ENCODE assay signal across 21 mouse cellular contexts in genomic region chr4:109412233-109412632, GRCm38 (mm10). TPM values are rescaled to one million over a fixed set of nuclear protein-coding genes. Genes with fewer than 3 reads are reported as not detected.
DNase-seq lines count a peak whose midpoint lies in the region; ATAC-seq and TF ChIP-seq lines count a peak whose summit lies in the region.
"Had no signal": no experiment of that assay in that cellular context is flagged by ENCODE, and none has a peak within 500 bp of the region (broad histone marks: within the 10 kb centered on the region; RNA-seq: fewer than 3 reads in every experiment).

No protein-coding gene starts in this region.

- H3K4me3 ChIP-seq in heart, embryonic 11.5 days (ENCODE audit: low read depth, low read length): no peak overlapping the region
- peak overlapping the region; percentile 43 for H3K4me3 ChIP-seq in liver, embryonic 13.5 days (replicated peaks)
- no peak overlapping the region for H3K4me3 ChIP-seq in liver, postnatal 0 days (ENCODE audit: low read depth, low read length)
- H3K4me3 ChIP-seq in gastrocnemius, adult 2 months: no peak overlapping the region
- H3K4me3 ChIP-seq: embryonic facial prominence, embryonic 12.5 days; forebrain, embryonic 13.5 days; heart, embryonic 12.5 days; intestine, embryonic 15.5 days had no signal

- no peak for TF ChIP-seq EP300 in liver, postnatal 0 days (IDR thresholded peaks at IDR 0.05; ENCODE audit: low read depth)

- H3K27ac ChIP-seq in heart, embryonic 11.5 days (ENCODE audit: low read depth, low read length): peak overlapping the region; percentile 91
- peak overlapping the region; percentile 98 for H3K27ac ChIP-seq in liver, embryonic 13.5 days
- peak overlapping the region; percentile 94 for H3K27ac ChIP-seq in liver, postnatal 0 days (ENCODE audit: low read depth)
- no peak overlapping the region for H3K27ac ChIP-seq in gastrocnemius, adult 2 months
- H3K27ac ChIP-seq: embryonic facial prominence, embryonic 12.5 days; forebrain, embryonic 13.5 days; hindbrain, embryonic 14.5 days; intestine, embryonic 15.5 days had no signal

- ATAC-seq in heart, embryonic 11.5 days (replicated peaks; ENCODE audit: insufficient number of reproducible peaks, low FRiP score, low TSS enrichment): no peak
- no peak for ATAC-seq in liver, embryonic 13.5 days (ENCODE audit: low read depth)
- no peak for ATAC-seq in liver, postnatal 0 days
- ATAC-seq: activated CD4-positive, CD25-positive, alpha-beta regulatory T cell, adult 4 months; forebrain, embryonic 13.5 days; forebrain, postnatal 0 days; intestine, embryonic 15.5 days; Patski had no signal

- H3K27me3 ChIP-seq in heart, embryonic 11.5 days (ENCODE audit: control insufficient read depth, insufficient read depth, low read length): no peaks in the 10 kb centered on the region
- no peaks in the 10 kb centered on the region for H3K27me3 ChIP-seq in liver, embryonic 13.5 days
- H3K27me3 ChIP-seq in liver, postnatal 0 days (ENCODE audit: insufficient read depth, low read length): no peaks in the 10 kb centered on the region
- H3K27me3 ChIP-seq: CH12.LX; embryonic facial prominence, embryonic 12.5 days; heart, embryonic 12.5 days; intestine, embryonic 15.5 days; Patski had no signal

- no peak overlapping the region for H3K9ac ChIP-seq in heart, embryonic 11.5 days (ENCODE audit: low read depth, low read length)
- H3K9ac ChIP-seq in liver, embryonic 13.5 days: peak overlapping the region; percentile 75
- H3K9ac ChIP-seq in liver, postnatal 0 days (replicated peaks): peak overlapping the region; percentile 59; the same call in 1 of the 2 replicates
- H3K9ac ChIP-seq: embryonic facial prominence, embryonic 12.5 days; forebrain, embryonic 13.5 days; forebrain, postnatal 0 days; heart, embryonic 12.5 days; hindbrain, embryonic 14.5 days; intestine, embryonic 15.5 days had no signal

- H3K4me2 ChIP-seq in heart, embryonic 11.5 days: no peak overlapping the region
- peak overlapping the region; percentile 89 for H3K4me2 ChIP-seq in liver, embryonic 13.5 days
- peak overlapping the region; percentile 67; the same call in 1 of the 2 replicates for H3K4me2 ChIP-seq in liver, postnatal 0 days (ENCODE audit: low read depth, low read length)
- H3K4me2 ChIP-seq: embryonic facial prominence, embryonic 12.5 days; forebrain, embryonic 13.5 days; heart, embryonic 12.5 days; hindbrain, embryonic 14.5 days; intestine, embryonic 15.5 days had no signal

- peaks cover 19% of the 10 kb centered on the region for H3K4me1 ChIP-seq in heart, embryonic 11.5 days (ENCODE audit: control insufficient read depth, insufficient read depth, low read length)
- peaks cover 76% of the 10 kb centered on the region for H3K4me1 ChIP-seq in liver, embryonic 13.5 days (replicated peaks)
- peaks cover 36% of the 10 kb centered on the region for H3K4me1 ChIP-seq in liver, postnatal 0 days (ENCODE audit: insufficient read depth)

- intact Hi-C loops in heart, postnatal 14 days (cut with DNase I): no loop called here
- intact Hi-C loops in gastrocnemius, adult 2 months (cut with DNase I): no loop called here

- no peak for DNase-seq in heart, postnatal 14 days
- peak; percentile 50 for DNase-seq in liver
- no peak for DNase-seq in liver, embryonic 13.5 days
- no peak for DNase-seq in liver, postnatal 0 days
- no peak for DNase-seq in gastrocnemius, adult 2 months
- DNase-seq in left cerebral cortex, adult 9 months (ENCODE audit: low spot score in 2 of 2): no peak
- DNase-seq: adrenal gland, postnatal 14 days; cerebellum, adult 2 months; cerebellum, postnatal 25 days; forebrain, postnatal 0 days; gastrocnemius, postnatal 36 days; heart, adult 11 months had no signal

- no peaks in the 10 kb centered on the region for H3K36me3 ChIP-seq in heart, embryonic 11.5 days (ENCODE audit: control insufficient read depth, insufficient read depth, low read length)
- H3K36me3 ChIP-seq in liver, embryonic 13.5 days: no peaks in the 10 kb centered on the region
- no peaks in the 10 kb centered on the region for H3K36me3 ChIP-seq in liver, postnatal 0 days (replicated peaks; ENCODE audit: insufficient read depth, low read length)
- H3K36me3 ChIP-seq: embryonic facial prominence, embryonic 12.5 days; heart, embryonic 12.5 days; intestine, embryonic 15.5 days had no signal

- 80% methylated on average over 5 of the region's 5 CpGs for WGBS in heart, embryonic 11.5 days (ENCODE audit: insufficient replicate concordance)
- WGBS in liver, embryonic 13.5 days (ENCODE audit: insufficient replicate concordance): 80% methylated on average over 5 of the region's 5 CpGs
- 77% methylated on average over 5 of the region's 5 CpGs for WGBS in liver, postnatal 0 days (ENCODE audit: insufficient replicate concordance)

- no peak for TF ChIP-seq CTCF in liver, postnatal 0 days (IDR thresholded peaks at IDR 0.05; ENCODE audit: low read depth)
- no peak for TF ChIP-seq CTCF in gastrocnemius, adult 2 months (IDR thresholded peaks at IDR 0.05)

- H3K9me3 ChIP-seq in heart, embryonic 11.5 days (replicated peaks; ENCODE audit: control insufficient read depth, low read length): no peaks in the 10 kb centered on the region
- H3K9me3 ChIP-seq in liver, embryonic 13.5 days (replicated peaks): no peaks in the 10 kb centered on the region
- H3K9me3 ChIP-seq in liver, postnatal 0 days (ENCODE audit: low read length): no peaks in the 10 kb centered on the region
- H3K9me3 ChIP-seq: embryonic facial prominence, embryonic 12.5 days; forebrain, embryonic 13.5 days; heart, embryonic 12.5 days; intestine, embryonic 15.5 days had no signal

RNA-seq across cellular contexts. Expression of gene Ttc39a, which starts 5.8 kb away (rescaled TPM):
- polyA plus RNA-seq in heart, embryonic 11.5 days (2014; fragmentation: Nextera tagmentation; extraction: Ambion mirVana): 10.8 and 11.4 TPM in 2 replicates
- total RNA-seq in heart, postnatal 14 days (2021): 1 to 10 TPM; 1.2 to 1.6 TPM
- polyA plus RNA-seq in liver, embryonic 13.5 days (2015; fragmentation: Nextera tagmentation; extraction: Ambion mirVana): 14.2 and 14.7 TPM in 2 replicates
- 5.0 and 5.4 TPM in 2 replicates for polyA plus RNA-seq in liver, postnatal 0 days (2015; fragmentation: Nextera tagmentation; extraction: Ambion mirVana)
- total RNA-seq in gastrocnemius, adult 2 months (2021): under 1 TPM in 1 of 2 experiments, not detected in 1; 0.15 TPM
- polyA plus RNA-seq: activated CD4-positive, CD25-positive, alpha-beta regulatory T cell, adult 4 months had no signal
